Mouse (Mus musculus) cerebellum, adult 2 months (tissue): ENCODE results near the gene Atf3. TPM values are rescaled to one million over a fixed set of nuclear protein-coding genes. Genes with fewer than 3 reads are reported as not detected.
A peak's percentile ranks its signal among the peaks of the same experiment; 100 is the strongest.

Experiments used
- DNase-seq, 2 experiments: peaks; one replicate each; pipeline ENCODE4 v3.0.0; 2021
- H3K27ac ChIP-seq: fragments of 200-500 bp; 2 replicates; pipeline ENCODE4 v1.5.1; 2012; ENCODE audit warnings: low read length, control low read depth, inconsistent platforms; ENCODE audit not compliant: insufficient read depth
- H3K27me3 ChIP-seq: fragments of 200-500 bp; 2 replicates; pipeline ENCODE4 v1.6.1; 2012; ENCODE audit warnings: inconsistent platforms, mild to moderate bottlenecking, low read length, moderate library complexity; ENCODE audit not compliant: control insufficient read depth, insufficient read depth
- H3K4me1 ChIP-seq: fragments of 200-500 bp; 2 replicates; pipeline ENCODE4 v1.6.1; 2011; ENCODE audit warnings: low read length; ENCODE audit not compliant: control insufficient read depth, insufficient read depth
- H3K4me3 ChIP-seq: fragments of 200-500 bp; replicated peaks from 2 replicates; pipeline ENCODE3; 2011; ENCODE audit warnings: mild to moderate bottlenecking, low read depth, low read length, control low read depth; ENCODE audit not compliant: insufficient read depth
- CTCF ChIP-seq: fragments of 200-500 bp; IDR thresholded peaks from 2 replicates; pipeline ENCODE4 v1.5.1; 2011; ENCODE audit warnings: low read depth, mild to moderate bottlenecking, control low read depth, low read length, moderate library complexity, borderline replicate concordance; ENCODE audit not compliant: insufficient read depth
- POLR2A ChIP-seq: fragments of 200-500 bp; IDR thresholded peaks from 2 replicates; pipeline ENCODE4 v1.6.1; 2011; ENCODE audit warnings: low read length, control low read depth, borderline replicate concordance; ENCODE audit not compliant: insufficient read depth
- WGBS: fragments of 180-500 bp; shearing (Covaris S2); methylation state at CpG from one replicate; pipeline ENCODE4 v1.1.7; 2018; 5-methylcytosine and 5-hydroxymethylcytosine counted together
- polyA plus RNA-seq: library from polyadenylated mRNA; depleted of rRNA; stranded (reverse); fragments of >200 nt; gene quantifications from 2 replicates; pipeline ENCODE4 v1.2.3, GENCODE M21; 2012

Gene Atf3
- polyA plus RNA-seq, 1 experiment = 1.00 TPM

DNA sequence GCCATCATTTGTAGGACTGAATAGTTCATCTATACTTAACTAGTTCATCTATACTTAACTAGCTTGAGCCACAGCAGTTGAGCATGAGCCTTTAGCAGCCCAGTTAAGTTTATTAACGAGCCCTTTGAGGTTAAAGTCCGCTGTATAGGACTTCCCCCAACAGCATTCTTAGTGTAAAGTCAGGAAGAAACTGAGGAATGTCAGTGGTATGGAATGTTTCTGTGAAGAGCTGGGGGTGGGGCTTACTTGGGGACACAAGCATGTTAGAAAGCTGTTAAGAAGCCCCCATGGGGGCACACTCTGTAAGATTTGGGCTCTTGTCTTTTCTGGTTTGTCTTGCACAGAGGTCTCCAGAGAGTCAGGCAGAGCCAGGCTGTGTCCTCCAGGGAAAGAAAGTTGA lies 38.0 kb downstream of the Atf3 start:
- 89% methylated on average over 2 of the region's 2 CpGs for WGBS
- TF ChIP-seq CTCF = no peak
- TF ChIP-seq POLR2A = no peak
- no peak for DNase-seq
- H3K4me3 ChIP-seq = no peak overlapping the region
- peaks cover under 1% of the 10 kb centered on the region; the same call in 1 of the 2 replicates for H3K27me3 ChIP-seq
- no peak overlapping the region for H3K27ac ChIP-seq
- H3K4me1 ChIP-seq = no peaks in the 10 kb centered on the region

DNA sequence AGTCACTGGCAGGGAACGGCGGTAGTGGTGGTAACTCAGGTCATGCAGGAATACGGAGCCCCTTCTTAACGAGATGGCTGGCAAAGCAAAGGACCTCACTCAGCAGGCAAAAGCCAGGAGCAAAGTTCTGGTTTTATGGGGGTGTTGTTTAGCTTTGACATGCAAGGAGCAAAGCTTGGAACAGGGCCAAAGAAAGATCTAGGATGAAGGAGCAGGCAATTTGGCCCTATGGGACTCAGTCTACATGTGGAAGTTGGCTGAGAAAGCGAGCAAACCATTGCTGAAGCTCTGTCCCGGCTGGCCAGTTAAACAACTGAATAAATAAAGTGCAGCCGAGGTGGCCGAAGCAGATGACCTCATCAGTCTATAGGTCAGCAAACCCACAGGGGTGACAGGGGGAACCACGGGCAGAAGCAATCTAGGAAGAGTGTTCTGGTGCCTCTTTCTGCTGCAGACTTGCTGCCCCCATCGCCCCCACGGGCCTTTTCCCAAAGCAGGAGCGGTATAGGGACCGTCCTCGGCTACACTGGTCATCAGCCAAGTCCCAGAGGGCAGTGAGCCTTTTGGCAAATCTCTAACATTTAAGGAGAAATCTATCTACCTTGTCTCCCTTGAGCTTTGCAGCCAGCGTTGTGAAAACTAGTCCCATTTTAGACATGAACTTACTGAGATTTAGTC lies 39.2 kb downstream of the Atf3 start:
- Histone ChIP-seq H3K4me1 (no peaks in the 10 kb centered on the region), H3K27me3 (no peaks in the 10 kb centered on the region; the same call in 1 of the 2 replicates), H3K4me3 (no peak overlapping the region), H3K27ac (no peak overlapping the region)
- TF ChIP-seq POLR2A (no peak), CTCF (no peak)
- no peak for DNase-seq
- 44% methylated on average over 15 of the region's 15 CpGs for WGBS

DNA sequence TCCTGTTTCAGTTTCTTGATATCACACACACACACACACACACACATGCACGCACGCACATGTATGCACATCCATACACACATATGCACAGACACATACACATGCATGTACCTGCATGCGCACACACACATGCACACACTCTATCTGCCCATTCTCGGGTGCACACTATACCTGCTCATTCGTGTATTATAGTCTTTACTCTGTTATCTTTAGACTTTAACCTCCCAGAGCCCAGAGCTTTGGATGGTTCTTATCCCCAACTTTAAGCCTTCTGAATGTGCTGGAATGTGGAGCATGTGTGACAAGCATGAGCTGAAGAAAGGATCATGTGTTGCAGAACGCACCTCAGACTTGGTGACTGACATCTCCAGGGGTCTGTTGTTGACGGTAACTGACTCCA lies 41.0 kb downstream of the Atf3 start:
- Histone ChIP-seq H3K4me1 (no peaks in the 10 kb centered on the region), H3K4me3 (no peak overlapping the region), H3K27me3 (no peaks in the 10 kb centered on the region; the same call in 1 of the 2 replicates), H3K27ac (no peak overlapping the region)
- TF ChIP-seq CTCF (no peak), POLR2A (no peak)
- no peak for DNase-seq
- WGBS = 85% methylated on average over 7 of the region's 7 CpGs

DNA sequence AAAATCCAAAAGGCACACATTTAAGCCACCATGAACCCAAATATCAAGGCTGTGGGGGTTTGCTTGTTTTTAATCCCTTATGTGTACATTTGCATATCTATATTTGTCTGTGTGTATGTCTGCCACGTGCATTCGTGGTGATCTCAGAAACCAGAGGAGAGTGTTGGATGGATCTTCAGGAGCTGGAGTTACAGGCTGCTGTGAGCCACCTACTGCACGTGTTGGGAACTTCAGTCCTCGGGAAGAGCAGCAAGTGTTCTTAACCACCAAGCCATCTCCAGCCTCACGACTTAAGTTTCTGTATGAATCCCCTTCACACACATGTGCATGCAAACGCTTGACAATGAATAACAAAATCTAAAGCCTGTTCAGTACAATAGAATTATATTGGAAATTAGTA lies 45.4 kb downstream of the Atf3 start:
- WGBS = 14% methylated on average over 6 of the region's 6 CpGs
- no peak for TF ChIP-seq POLR2A
- TF ChIP-seq CTCF = peak; percentile 45; the same call in 1 of the 2 replicates

DNA sequence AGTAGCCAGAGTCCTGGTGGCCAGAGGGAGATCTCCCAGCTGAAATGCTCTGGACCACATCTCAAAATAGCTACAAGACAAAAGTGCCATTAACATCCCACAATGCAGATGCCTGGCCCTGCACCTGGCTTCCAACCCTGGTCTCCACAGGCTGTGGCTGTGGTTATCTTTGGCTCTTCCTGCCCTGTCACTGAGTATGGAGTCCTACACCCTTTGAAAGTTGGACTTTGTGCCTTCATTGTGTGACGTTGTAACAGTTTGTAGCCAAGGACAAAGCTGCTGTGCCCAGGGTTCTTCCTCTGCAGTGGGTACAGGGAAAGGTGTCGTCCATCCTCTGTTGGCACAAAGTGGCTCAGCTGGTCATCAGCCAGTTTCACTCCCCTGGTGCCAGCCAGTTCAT lies 47.4 kb downstream of the Atf3 start:
- WGBS = 40% methylated on average over 2 of the region's 2 CpGs
- H3K4me1 ChIP-seq = no peaks in the 10 kb centered on the region; the same call in 1 of the 2 replicates
- H3K4me3 ChIP-seq = no peak overlapping the region
- no peak for TF ChIP-seq CTCF
- H3K27me3 ChIP-seq = no peaks in the 10 kb centered on the region
- no peak for DNase-seq
- H3K27ac ChIP-seq = no peak overlapping the region

More for the DNA sequence above, 45.4 kb downstream of the Atf3 start:
- H3K4me1 ChIP-seq = no peaks in the 10 kb centered on the region; the same call in 1 of the 2 replicates
- H3K4me3 ChIP-seq = no peak overlapping the region
- no peak overlapping the region for H3K27ac ChIP-seq
- no peaks in the 10 kb centered on the region for H3K27me3 ChIP-seq
- no peak for DNase-seq

DNA sequence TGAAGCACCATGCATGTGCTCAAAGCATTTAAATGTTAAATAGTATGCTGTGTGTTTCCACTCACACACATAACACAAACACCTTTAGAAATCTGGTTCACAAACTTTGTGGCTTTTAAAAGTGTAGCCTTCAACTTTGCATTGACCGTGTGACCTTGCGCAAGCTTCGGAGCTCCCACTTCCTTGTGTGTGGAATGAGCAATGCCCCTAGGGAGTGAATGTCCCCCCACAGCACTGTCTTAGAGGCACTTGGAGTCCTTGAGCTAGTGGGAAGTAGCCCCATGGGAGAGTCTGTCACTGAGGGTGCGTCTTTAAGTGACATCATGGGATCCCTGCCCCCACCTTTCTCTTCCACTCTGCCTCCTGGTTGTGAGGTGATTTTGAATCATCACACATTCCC lies 51.6 kb downstream of the Atf3 start:
- TF ChIP-seq POLR2A (no peak), CTCF (no peak)
- WGBS = 89% methylated on average over 4 of the region's 4 CpGs
- DNase-seq = no peak
- Histone ChIP-seq H3K4me3 (no peak overlapping the region), H3K4me1 (no peaks in the 10 kb centered on the region; the same call in 1 of the 2 replicates), H3K27ac (no peak overlapping the region), H3K27me3 (no peaks in the 10 kb centered on the region)

DNA sequence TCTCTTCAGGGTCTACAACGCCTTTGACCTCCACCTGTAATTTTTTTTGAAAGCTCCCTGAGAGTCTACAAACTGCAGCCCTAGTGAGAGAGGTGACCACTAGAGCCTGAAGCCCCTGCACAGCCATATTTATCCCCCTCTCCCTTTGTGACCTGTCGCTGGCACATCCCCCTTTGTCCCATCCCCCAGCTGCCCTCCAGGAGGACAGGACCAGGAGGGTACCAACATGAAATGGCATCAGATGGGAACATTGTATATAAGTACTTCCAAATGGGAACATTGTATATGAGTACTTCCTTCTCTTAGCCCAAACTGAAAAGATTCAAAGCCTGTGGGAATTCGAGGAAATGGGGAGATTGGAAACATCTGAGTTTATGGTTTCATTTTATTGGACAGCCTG lies 53.1 kb downstream of the Atf3 start, which contains the start of gene Fam71a:
TSS of gene Fam71a (minus strand) at position 101 of the 400 bp plus-strand sequence.
- Histone ChIP-seq H3K4me1 (no peaks in the 10 kb centered on the region; the same call in 1 of the 2 replicates), H3K27ac (no peak within 1 kb of the TSS), H3K4me3 (no peak within 1 kb of the TSS), H3K27me3 (no peaks in the 10 kb centered on the region)
- TF ChIP-seq POLR2A = no peak
- TF ChIP-seq CTCF = no peak
- no peak for DNase-seq
- 85% methylated on average over 3 of the region's 3 CpGs for WGBS

DNA sequence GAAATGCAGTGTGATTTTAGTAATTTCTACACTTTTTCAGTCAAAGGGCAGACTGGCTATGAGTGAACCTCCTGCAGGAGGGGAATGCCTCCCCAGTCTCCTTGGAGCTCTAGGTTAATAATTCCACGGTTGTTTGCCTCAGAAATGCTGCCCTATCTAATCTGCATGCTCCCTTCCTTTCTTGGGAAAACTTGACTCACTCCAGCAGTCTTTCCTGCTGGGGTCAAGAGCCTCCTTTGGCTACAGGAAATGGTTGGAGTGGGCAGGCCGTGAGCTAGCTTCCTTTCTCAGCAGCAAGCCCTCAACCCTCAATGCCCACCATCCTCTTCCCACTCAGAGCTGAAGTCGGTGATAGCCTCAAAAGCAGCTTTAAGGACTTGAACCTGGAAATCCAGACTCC lies 63.5 kb downstream of the Atf3 start:
- WGBS = 63% methylated on average over 3 of the region's 3 CpGs

More for the DNA sequence above, 63.5 kb downstream of the Atf3 start:
- H3K4me1 ChIP-seq = no peaks in the 10 kb centered on the region
- no peaks in the 10 kb centered on the region for H3K27me3 ChIP-seq
- no peak for TF ChIP-seq POLR2A
- no peak for TF ChIP-seq CTCF
- H3K4me3 ChIP-seq = no peak overlapping the region
- no peak for DNase-seq
- no peak overlapping the region for H3K27ac ChIP-seq
